Mouse (Mus musculus): ENCODE measurements around the gene 4930444G20Rik. TPM values are rescaled to one million over a fixed set of nuclear protein-coding genes. Genes with fewer than 3 reads are reported as not detected.

Gene 4930444G20Rik
- polyA plus RNA-seq, 1 experiment from 2014 or later, result not detected

Other genes starting within 250 kb of the 4930444G20Rik start
- gene Sgk1, start 185.9 kb downstream of the 4930444G20Rik start, polyA plus RNA-seq (2015; fragmentation: Nextera tagmentation; extraction: Ambion mirVana), result 37.0 and 40.0 TPM in 2 replicates
- gene E030030I06Rik, start 81.2 kb upstream of the 4930444G20Rik start, polyA plus RNA-seq (2015; fragmentation: Nextera tagmentation; extraction: Ambion mirVana), result 4.2 and 8.0 TPM in 2 replicates
- 1.9 and 2.4 TPM in 2 replicates for gene Raet1e, start 90.5 kb upstream of the 4930444G20Rik start, polyA plus RNA-seq (2015; fragmentation: Nextera tagmentation; extraction: Ambion mirVana)
- 0.61 and 1.0 TPM in 2 replicates for gene H60b, start 90.5 kb upstream of the 4930444G20Rik start, polyA plus RNA-seq (2015; fragmentation: Nextera tagmentation; extraction: Ambion mirVana)